In genomic region chr10:86793509-86793951, GRCm38 (mm10) we compare ENCODE assay signal across 11 mouse cellular contexts. TPM values are rescaled to one million over a fixed set of nuclear protein-coding genes. Genes with fewer than 3 reads are reported as not detected.
A peak's percentile ranks its signal among the peaks of the same experiment; 100 is the strongest.
DNase-seq lines count a peak whose midpoint lies in the region; ATAC-seq lines count a peak whose summit lies in the region.
"Had no signal": no experiment of that assay in that cellular context is flagged by ENCODE, and none has a peak within 500 bp of the region (broad histone marks: within the 10 kb centered on the region; RNA-seq: fewer than 3 reads in every experiment).

No protein-coding gene starts in this region.

- ATAC-seq in lung, embryonic 15.5 days (ENCODE audit: borderline replicate concordance, extremely low read depth, low FRiP score, low TSS enrichment), result 0 out of 2 replicates have a peak, but pooled peaks have one; percentile 21

- H3K27me3 ChIP-seq in heart, embryonic 10.5 days (ENCODE audit: insufficient read depth, poor library complexity, severe bottlenecking), result no peaks in the 10 kb centered on the region
- no peaks in the 10 kb centered on the region for H3K27me3 ChIP-seq in lung, embryonic 15.5 days
- H3K27me3 ChIP-seq: neural tube, embryonic 15.5 days had no signal

- peaks cover 40% of the 10 kb centered on the region for H3K4me1 ChIP-seq in heart, embryonic 10.5 days
- peaks cover 15% of the 10 kb centered on the region for H3K4me1 ChIP-seq in lung, embryonic 15.5 days

- H3K4me2 ChIP-seq in lung, embryonic 15.5 days, result no peak overlapping the region
- H3K4me2 ChIP-seq: neural tube, embryonic 15.5 days had no signal

- no peaks in the 10 kb centered on the region for H3K9me3 ChIP-seq in heart, embryonic 10.5 days
- H3K9me3 ChIP-seq in lung, embryonic 15.5 days, result no peaks in the 10 kb centered on the region
- H3K9me3 ChIP-seq: neural tube, embryonic 15.5 days had no signal

- WGBS in heart, embryonic 10.5 days, result 42% methylated on average over 2 of the region's 2 CpGs
- WGBS in lung, embryonic 15.5 days, result 54% methylated on average over 2 of the region's 2 CpGs

- DNase-seq in gastrocnemius, postnatal 25 days, result peak; percentile 33
- DNase-seq in gastrocnemius, postnatal 14 days, result no peak
- DNase-seq in ZHBTc4 (ENCODE audit: low read depth, low spot score), result peak; percentile 77
- no peak for DNase-seq in heart, embryonic 10.5 days (ENCODE audit: low spot score)
- no peak for DNase-seq in embryo, embryonic 10.5 days (ENCODE audit: low spot score)
- DNase-seq in layer of hippocampus, adult 9-10 months (ENCODE audit: low spot score), result no peak
- no peak for DNase-seq in cerebellum, adult 11-12 months
- DNase-seq: cerebellum, adult 11 months had no signal

- peak overlapping the region; percentile 70 for H3K27ac ChIP-seq in heart, embryonic 10.5 days
- peak overlapping the region; percentile 35; the same call in 1 of the 2 replicates for H3K27ac ChIP-seq in lung, embryonic 15.5 days
- H3K27ac ChIP-seq: neural tube, embryonic 15.5 days had no signal

- no peak overlapping the region for H3K4me3 ChIP-seq in heart, embryonic 10.5 days
- no peak overlapping the region for H3K4me3 ChIP-seq in lung, embryonic 15.5 days
- H3K4me3 ChIP-seq: neural tube, embryonic 15.5 days had no signal

- H3K36me3 ChIP-seq in heart, embryonic 10.5 days, result no peaks in the 10 kb centered on the region
- H3K36me3 ChIP-seq in lung, embryonic 15.5 days, result no peaks in the 10 kb centered on the region
- H3K36me3 ChIP-seq: neural tube, embryonic 15.5 days had no signal

- no peak overlapping the region for H3K9ac ChIP-seq in lung, embryonic 15.5 days
- H3K9ac ChIP-seq: neural tube, embryonic 15.5 days had no signal

- intact Hi-C loops in gastrocnemius, postnatal 14 days (cut with DNase I; ENCODE audit: low total_unique reads), result no loop called here

RNA-seq across cellular contexts. Expression of gene Nt5dc3, which starts 14.7 kb away (rescaled TPM):
- 10 to 100 TPM; 30.0 to 38.2 TPM for total RNA-seq in gastrocnemius, postnatal 25 days (2021)
- 10 to 100 TPM; 25.2 to 38.1 TPM for total RNA-seq in gastrocnemius, postnatal 14 days (2021)
- 1.4 and 1.6 TPM in 2 replicates for polyA plus RNA-seq in heart, embryonic 10.5 days (2016; fragmentation: Nextera tagmentation; extraction: Ambion mirVana)
- polyA plus RNA-seq in lung, embryonic 15.5 days (2015; fragmentation: Nextera tagmentation; extraction: Ambion mirVana), result 1.4 and 1.5 TPM in 2 replicates

RNA-seq across cellular contexts. Expression of gene Gm49358, which starts 29.8 kb away (rescaled TPM):
- total RNA-seq in gastrocnemius, postnatal 25 days (2021), result 10 to 100 TPM; 12.4 to 14.0 TPM
- total RNA-seq in gastrocnemius, postnatal 14 days (2021), result 10 to 100 TPM; 12.2 to 18.4 TPM
- polyA plus RNA-seq in heart, embryonic 10.5 days (2016; fragmentation: Nextera tagmentation; extraction: Ambion mirVana), result not detected in 2 replicates
- polyA plus RNA-seq in lung, embryonic 15.5 days (2015; fragmentation: Nextera tagmentation; extraction: Ambion mirVana), result not detected in 2 replicates
- polyA plus RNA-seq: hindbrain, embryonic 11.5 days; neural tube, embryonic 15.5 days had no signal

Comparison
In these comparisons a context has a peak if more than half of its experiments do, and no peak if none do; other contexts are left out.
1. DNase-seq: peak in gastrocnemius, postnatal 25 days (single experiment) and ZHBTc4 (single experiment); none in gastrocnemius, postnatal 14 days (single experiment), heart, embryonic 10.5 days (single experiment), embryo, embryonic 10.5 days (single experiment), layer of hippocampus, adult 9-10 months (single experiment) and cerebellum, adult 11-12 months (single experiment).